Mouse (Mus musculus): ENCODE results near the gene Utrn. TPM values are rescaled to one million over a fixed set of nuclear protein-coding genes. Genes with fewer than 3 reads are reported as not detected.

Gene Utrn
- total RNA-seq, 1 experiment from 2014 or later = 61.8 TPM

GRCm38 (mm10) chr10:12452641-12453040 is 416.5 kb downstream of the Utrn start:
- ATAC-seq (replicated peaks; ENCODE audit: insufficient number of reproducible peaks, low FRiP score, low TSS enrichment, poor library complexity, severe bottlenecking) = no peak

- ATAC-seq (replicated peaks; ENCODE audit: insufficient number of reproducible peaks, low FRiP score, low TSS enrichment, poor library complexity, severe bottlenecking) = no peak
Observed at GRCm38 (mm10) chr10:12444122-12444521, 425.0 kb downstream of the Utrn start.

- ATAC-seq (replicated peaks; ENCODE audit: insufficient number of reproducible peaks, low FRiP score, low TSS enrichment, poor library complexity, severe bottlenecking) = no peak
Observed at GRCm38 (mm10) chr10:12433161-12433560, 436.0 kb downstream of the Utrn start.

- no peak for ATAC-seq (replicated peaks; ENCODE audit: insufficient number of reproducible peaks, low FRiP score, low TSS enrichment, poor library complexity, severe bottlenecking)
Observed at GRCm38 (mm10) chr10:12430399-12430798, 438.8 kb downstream of the Utrn start.

GRCm38 (mm10) chr10:12426866-12427265 is 442.3 kb downstream of the Utrn start:
- ATAC-seq (replicated peaks; ENCODE audit: insufficient number of reproducible peaks, low FRiP score, low TSS enrichment, poor library complexity, severe bottlenecking) = no peak

GRCm38 (mm10) chr10:12424944-12425343 is 444.2 kb downstream of the Utrn start:
- ATAC-seq (replicated peaks; ENCODE audit: insufficient number of reproducible peaks, low FRiP score, low TSS enrichment, poor library complexity, severe bottlenecking) = no peak

- ATAC-seq (replicated peaks; ENCODE audit: insufficient number of reproducible peaks, low FRiP score, low TSS enrichment, poor library complexity, severe bottlenecking) = no peak
Observed at GRCm38 (mm10) chr10:12423994-12424725, 445.0 kb downstream of the Utrn start.

- ATAC-seq (replicated peaks; ENCODE audit: insufficient number of reproducible peaks, low FRiP score, low TSS enrichment, poor library complexity, severe bottlenecking) = no peak
Observed at GRCm38 (mm10) chr10:12414967-12415366, 454.2 kb downstream of the Utrn start.

- ATAC-seq (replicated peaks; ENCODE audit: insufficient number of reproducible peaks, low FRiP score, low TSS enrichment, poor library complexity, severe bottlenecking) = no peak
Observed at GRCm38 (mm10) chr10:12406338-12407110, 462.6 kb downstream of the Utrn start.

GRCm38 (mm10) chr10:12399450-12399849 is 469.7 kb downstream of the Utrn start:
- no peak for ATAC-seq (replicated peaks; ENCODE audit: insufficient number of reproducible peaks, low FRiP score, low TSS enrichment, poor library complexity, severe bottlenecking)

- ATAC-seq (replicated peaks; ENCODE audit: insufficient number of reproducible peaks, low FRiP score, low TSS enrichment, poor library complexity, severe bottlenecking) = no peak
Observed at GRCm38 (mm10) chr10:12380139-12380538, 489.0 kb downstream of the Utrn start.

- ATAC-seq (replicated peaks; ENCODE audit: insufficient number of reproducible peaks, low FRiP score, low TSS enrichment, poor library complexity, severe bottlenecking) = no peak
Observed at GRCm38 (mm10) chr10:12379123-12379522, 490.0 kb downstream of the Utrn start.

GRCm38 (mm10) chr10:12377727-12378126 is 491.4 kb downstream of the Utrn start:
- no peak for ATAC-seq (replicated peaks; ENCODE audit: insufficient number of reproducible peaks, low FRiP score, low TSS enrichment, poor library complexity, severe bottlenecking)

GRCm38 (mm10) chr10:12376015-12376414 is 493.1 kb downstream of the Utrn start:
- no peak for ATAC-seq (replicated peaks; ENCODE audit: insufficient number of reproducible peaks, low FRiP score, low TSS enrichment, poor library complexity, severe bottlenecking)

- ATAC-seq (replicated peaks; ENCODE audit: insufficient number of reproducible peaks, low FRiP score, low TSS enrichment, poor library complexity, severe bottlenecking) = no peak
Observed at GRCm38 (mm10) chr10:12374741-12375140, 494.4 kb downstream of the Utrn start.

- no peak for ATAC-seq (replicated peaks; ENCODE audit: insufficient number of reproducible peaks, low FRiP score, low TSS enrichment, poor library complexity, severe bottlenecking)
Observed at GRCm38 (mm10) chr10:12354556-12354955, 514.6 kb downstream of the Utrn start.

- ATAC-seq (replicated peaks; ENCODE audit: insufficient number of reproducible peaks, low FRiP score, low TSS enrichment, poor library complexity, severe bottlenecking) = no peak
Observed at GRCm38 (mm10) chr10:12354106-12354505, 515.1 kb downstream of the Utrn start.

GRCm38 (mm10) chr10:12339704-12340558 is 529.2 kb downstream of the Utrn start:
- ATAC-seq (replicated peaks; ENCODE audit: insufficient number of reproducible peaks, low FRiP score, low TSS enrichment, poor library complexity, severe bottlenecking) = no peak

- no peak for ATAC-seq (replicated peaks; ENCODE audit: insufficient number of reproducible peaks, low FRiP score, low TSS enrichment, poor library complexity, severe bottlenecking)
Observed at GRCm38 (mm10) chr10:12339005-12339703, 530.0 kb downstream of the Utrn start.
